Mouse (Mus musculus): Measurements from ENCODE around the gene Npdc1. TPM values are rescaled to one million over a fixed set of nuclear protein-coding genes. Genes with fewer than 3 reads are reported as not detected.

Gene Npdc1
- total and polyA plus RNA-seq, 3 experiments = 0.49 to 5.5 TPM; not detected in 1

- H3K36me3 ChIP-seq (replicated peaks in 1 of 2; ENCODE audit: control insufficient read depth in 1 of 2, insufficient read depth in 1 of 2, low read length in 1 of 2) = no peaks in the 10 kb centered on the region
- no peaks in the 10 kb centered on the region for H3K79me2 ChIP-seq (replicated peaks; ENCODE audit: control insufficient read depth, extremely low read depth, insufficient read depth, poor library complexity, severe bottlenecking)
- H3K27me3 ChIP-seq (replicated peaks) = peaks cover 43% of the 10 kb centered on the region
- H3K9me3 ChIP-seq (replicated peaks; ENCODE audit: low read length) = no peaks in the 10 kb centered on the region
- no peak overlapping the region for H3K4me2 ChIP-seq (ENCODE audit: insufficient read depth, low read depth, poor library complexity, severe bottlenecking)
- DNase-seq (ENCODE audit: extremely low read depth) = no peak
- H3K27ac ChIP-seq (ENCODE audit: insufficient read depth, low read depth) = no peak overlapping the region
- H3K4me1 ChIP-seq (ENCODE audit: control insufficient read depth in 1 of 2, insufficient read depth in 2 of 2) = peaks cover 0 to 8% of the 10 kb centered on the region in 2 experiments; a peak in 2 of 4 replicates
- H3K9ac ChIP-seq (ENCODE audit: insufficient read depth, low read depth) = no peak overlapping the region
- no peak overlapping the region for H3K4me3 ChIP-seq (replicated peaks in 1 of 3; ENCODE audit: low read depth in 2 of 3, low read length in 2 of 3, poor library complexity in 1 of 3)
- no peak for TF ChIP-seq USF2 (conservative IDR thresholded peaks at IDR 0.05; ENCODE audit: low read depth, low read length)
- TF ChIP-seq NELFE (IDR thresholded peaks at IDR 0.05; ENCODE audit: low read depth, low read length) = no peak
- no peak for TF ChIP-seq RCOR1 (conservative IDR thresholded peaks at IDR 0.05; ENCODE audit: low read depth, low read length)
- no peak for TF ChIP-seq ZNF384 (IDR thresholded peaks at IDR 0.05; ENCODE audit: low read depth, low read length)
- TF ChIP-seq ETS1 (conservative IDR thresholded peaks at IDR 0.05; ENCODE audit: low read depth, low read length) = no peak
- no peak for TF ChIP-seq MAX (IDR thresholded peaks at IDR 0.05; ENCODE audit: low read length)
- TF ChIP-seq ELF1 (IDR thresholded peaks at IDR 0.05; ENCODE audit: low read depth, low read length) = no peak
- in situ Hi-C loops (cut with MboI; ENCODE audit: low pct_ligation_motif_present, low pct_unique_long_range_greater_than_20kb, low sequenced_read_pairs) (no loop called here), dilution Hi-C loops (cut with MboI; ENCODE audit: extremely low pct_ligation_motif_present, extremely low pct_unique_long_range_greater_than_20kb, low sequenced_read_pairs) (no loop called here)
Measured at GRCm38 (mm10) chr2:25391266-25391665, 7.9 kb upstream of the Npdc1 start.

GRCm38 (mm10) chr2:25394281-25395221 lies 4.6 kb upstream of the Npdc1 start:
- no peaks in the 10 kb centered on the region for H3K79me2 ChIP-seq (replicated peaks; ENCODE audit: control insufficient read depth, extremely low read depth, insufficient read depth, poor library complexity, severe bottlenecking)

DNA sequence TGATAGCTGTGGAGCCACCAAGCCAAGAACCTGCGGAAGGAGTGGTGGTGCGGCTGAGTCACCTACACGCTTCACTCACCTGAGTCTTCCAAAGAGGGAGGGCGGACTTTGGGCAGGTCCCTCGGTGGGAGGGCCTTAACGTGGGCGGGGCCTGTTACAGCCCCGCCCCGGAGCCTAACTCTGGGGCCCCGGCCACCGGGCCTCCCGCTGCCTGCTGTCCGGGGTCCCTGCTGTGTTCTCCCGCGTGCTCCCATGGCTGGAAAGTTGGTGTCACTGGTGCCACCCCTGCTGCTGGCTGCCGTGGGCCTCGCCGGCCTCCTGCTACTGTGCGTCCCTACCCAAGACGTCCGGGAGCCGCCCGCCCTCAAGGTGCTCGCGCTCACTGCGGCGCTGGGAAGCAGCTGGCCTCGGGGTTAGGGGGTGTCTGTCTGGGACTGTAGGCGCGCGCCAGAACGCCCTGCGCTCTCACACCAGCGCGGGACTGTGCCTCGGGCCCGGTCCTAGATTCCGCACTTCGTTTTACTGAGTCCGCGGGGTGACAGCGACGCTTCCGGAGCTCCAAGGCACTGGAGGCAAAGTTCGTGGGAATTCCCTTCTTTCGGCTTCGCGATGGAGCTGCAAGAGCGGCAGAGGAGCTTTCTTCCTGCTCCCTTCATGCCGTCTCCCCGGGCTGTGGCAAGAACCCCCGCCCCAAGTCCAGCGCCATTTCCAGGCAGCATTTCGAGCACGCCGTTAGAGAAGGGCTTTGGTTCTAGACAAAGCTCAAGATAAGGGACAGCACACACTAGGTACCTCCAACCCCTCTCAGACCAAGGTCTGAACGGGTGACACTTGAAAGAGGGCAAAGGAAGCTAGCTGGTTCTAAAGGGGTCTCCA lies 3.2 kb upstream of the Npdc1 start, which contains the start of gene Entpd2:
TSS of gene Entpd2 (plus strand) at position 154 of the 876 bp plus-strand sequence.
- H3K27me3 ChIP-seq (replicated peaks) = peaks cover 85% of the 10 kb centered on the region
- no peak within 1 kb of the TSS for H3K4me2 ChIP-seq (ENCODE audit: insufficient read depth, low read depth, poor library complexity, severe bottlenecking)
- H3K4me3 ChIP-seq (replicated peaks in 1 of 3; ENCODE audit: low read depth in 2 of 3, low read length in 2 of 3, poor library complexity in 1 of 3) = no peak within 1 kb of the TSS
- no peaks in the 10 kb centered on the region for H3K9me3 ChIP-seq (replicated peaks; ENCODE audit: low read length)
- no peaks in the 10 kb centered on the region for H3K36me3 ChIP-seq (replicated peaks in 1 of 2; ENCODE audit: control insufficient read depth in 1 of 2, insufficient read depth in 1 of 2, low read length in 1 of 2)
- H3K4me1 ChIP-seq (ENCODE audit: control insufficient read depth in 1 of 2, insufficient read depth in 2 of 2) = peaks cover 0 to 5% of the 10 kb centered on the region in 2 experiments; a peak in 2 of 4 replicates
- dilution Hi-C loops (cut with MboI; ENCODE audit: extremely low pct_ligation_motif_present, extremely low pct_unique_long_range_greater_than_20kb, low sequenced_read_pairs) = no loop called here
- in situ Hi-C loops (cut with MboI; ENCODE audit: low pct_ligation_motif_present, low pct_unique_long_range_greater_than_20kb, low sequenced_read_pairs) = no loop called here
- TF ChIP-seq RAD21 (IDR thresholded peaks at IDR 0.05; ENCODE audit: low read depth, low read length) = no peak
- TF ChIP-seq TBP (conservative IDR thresholded peaks at IDR 0.05; ENCODE audit: low read depth, low read length) = no peak
- TF ChIP-seq ZMIZ1 (IDR thresholded peaks at IDR 0.05; ENCODE audit: low read depth, low read length) = no peak
- no peak for TF ChIP-seq CHD1 (IDR thresholded peaks at IDR 0.05; ENCODE audit: low read depth, low read length)
- TF ChIP-seq NRF1 (IDR thresholded peaks at IDR 0.05; ENCODE audit: low read depth, low read length) = no peak
- no peak for TF ChIP-seq ETS1 (conservative IDR thresholded peaks at IDR 0.05; ENCODE audit: low read depth, low read length)
- no peak for TF ChIP-seq SMC3 (IDR thresholded peaks at IDR 0.05; ENCODE audit: low read depth, low read length)
- no peak for TF ChIP-seq CTCF (conservative IDR thresholded peaks at IDR 0.05 in 1 of 2, IDR thresholded peaks at IDR 0.05 in 1 of 2; ENCODE audit: low read depth in 2 of 2, low read length in 2 of 2)
- no peak for TF ChIP-seq POLR2A (IDR thresholded peaks at IDR 0.05; ENCODE audit: low read depth, low read length)
- TF ChIP-seq NELFE (IDR thresholded peaks at IDR 0.05; ENCODE audit: low read depth, low read length) = no peak
- TF ChIP-seq ZC3H11A (IDR thresholded peaks at IDR 0.05; ENCODE audit: low read depth, low read length) = no peak
- TF ChIP-seq EP300 (IDR thresholded peaks at IDR 0.05; ENCODE audit: low read length) = no peak
- TF ChIP-seq POLR2AphosphoS2 (IDR thresholded peaks at IDR 0.05; ENCODE audit: low read depth, low read length) = no peak
- no peak for TF ChIP-seq MYC (IDR thresholded peaks at IDR 0.05; ENCODE audit: low read depth, low read length)
- TF ChIP-seq ZNF384 (IDR thresholded peaks at IDR 0.05; ENCODE audit: low read depth, low read length) = no peak
- TF ChIP-seq KAT2A (IDR thresholded peaks at IDR 0.05; ENCODE audit: insufficient replicate concordance, low read length) = no peak
- no peak for TF ChIP-seq ZKSCAN1 (IDR thresholded peaks at IDR 0.05; ENCODE audit: borderline replicate concordance, low read depth, low read length)
- TF ChIP-seq CHD2 (IDR thresholded peaks at IDR 0.05; ENCODE audit: low read length) = no peak
- no peak for DNase-seq (ENCODE audit: extremely low read depth)
- H3K27ac ChIP-seq (ENCODE audit: insufficient read depth, low read depth) = no peak within 1 kb of the TSS
- no peak within 1 kb of the TSS for H3K9ac ChIP-seq (ENCODE audit: insufficient read depth, low read depth)
- no peaks in the 10 kb centered on the region for H3K79me2 ChIP-seq (replicated peaks; ENCODE audit: control insufficient read depth, extremely low read depth, insufficient read depth, poor library complexity, severe bottlenecking)

More at GRCm38 (mm10) chr2:25394281-25395221, 4.6 kb upstream of the Npdc1 start:
- no peaks in the 10 kb centered on the region for H3K9me3 ChIP-seq (replicated peaks; ENCODE audit: low read length)
- peaks cover 71% of the 10 kb centered on the region for H3K27me3 ChIP-seq (replicated peaks)
- no peak overlapping the region for H3K9ac ChIP-seq (ENCODE audit: insufficient read depth, low read depth)
- dilution Hi-C loops (cut with MboI; ENCODE audit: extremely low pct_ligation_motif_present, extremely low pct_unique_long_range_greater_than_20kb, low sequenced_read_pairs) (no loop called here), in situ Hi-C loops (cut with MboI; ENCODE audit: low pct_ligation_motif_present, low pct_unique_long_range_greater_than_20kb, low sequenced_read_pairs) (no loop called here)
- peaks cover 0 to 8% of the 10 kb centered on the region in 2 experiments; a peak in 2 of 4 replicates for H3K4me1 ChIP-seq (ENCODE audit: control insufficient read depth in 1 of 2, insufficient read depth in 2 of 2)
- no peak for TF ChIP-seq TBP (conservative IDR thresholded peaks at IDR 0.05; ENCODE audit: low read depth, low read length)
- H3K4me3 ChIP-seq (replicated peaks in 1 of 3; ENCODE audit: low read depth in 2 of 3, low read length in 2 of 3, poor library complexity in 1 of 3) = no peak overlapping the region
- DNase-seq (ENCODE audit: extremely low read depth) = no peak
- H3K36me3 ChIP-seq (replicated peaks in 1 of 2; ENCODE audit: control insufficient read depth in 1 of 2, insufficient read depth in 1 of 2, low read length in 1 of 2) = no peaks in the 10 kb centered on the region
- no peak overlapping the region for H3K27ac ChIP-seq (ENCODE audit: insufficient read depth, low read depth)
- H3K4me2 ChIP-seq (ENCODE audit: insufficient read depth, low read depth, poor library complexity, severe bottlenecking) = no peak overlapping the region
